Mouse (Mus musculus): ENCODE data around the gene D17Wsu92e.

D17Wsu92e gene

GRCm38 (mm10) chr17:27821407-27822338 is 1.2 kb upstream of the D17Wsu92e start:
- peak; percentile 29 to 43 for DNase-seq

DNA sequence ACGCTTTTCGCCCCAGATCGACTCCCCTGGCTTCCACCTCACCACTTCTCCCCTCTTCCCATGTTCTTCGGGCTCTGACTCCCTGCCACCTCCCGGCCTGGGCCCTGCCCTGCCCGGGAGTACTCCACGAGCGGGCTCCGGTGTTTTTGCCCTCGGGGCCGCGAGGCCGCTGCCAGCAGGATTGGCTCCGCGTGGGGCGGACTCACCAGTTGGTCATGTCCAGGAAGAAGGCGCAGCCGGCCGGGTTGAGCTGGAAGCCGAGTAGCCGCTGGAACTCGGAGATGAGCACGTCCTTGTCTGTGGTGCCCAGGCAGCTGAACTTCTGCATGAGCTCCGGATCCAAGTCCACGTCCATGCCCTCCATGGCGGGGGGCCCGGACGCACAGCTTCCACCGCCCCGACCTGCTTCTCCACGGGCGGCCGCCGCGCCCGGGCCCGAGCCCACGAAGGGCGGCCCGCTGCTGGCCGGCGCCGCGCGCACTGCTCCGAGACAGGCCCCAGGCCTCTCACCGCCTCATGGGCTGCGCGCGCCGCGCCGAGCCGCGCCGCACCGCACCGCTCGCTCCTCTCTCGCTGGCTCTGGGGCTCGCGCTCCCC is 379 bp downstream of the D17Wsu92e start:
- peak; percentile 59 to 61 for DNase-seq

DNA sequence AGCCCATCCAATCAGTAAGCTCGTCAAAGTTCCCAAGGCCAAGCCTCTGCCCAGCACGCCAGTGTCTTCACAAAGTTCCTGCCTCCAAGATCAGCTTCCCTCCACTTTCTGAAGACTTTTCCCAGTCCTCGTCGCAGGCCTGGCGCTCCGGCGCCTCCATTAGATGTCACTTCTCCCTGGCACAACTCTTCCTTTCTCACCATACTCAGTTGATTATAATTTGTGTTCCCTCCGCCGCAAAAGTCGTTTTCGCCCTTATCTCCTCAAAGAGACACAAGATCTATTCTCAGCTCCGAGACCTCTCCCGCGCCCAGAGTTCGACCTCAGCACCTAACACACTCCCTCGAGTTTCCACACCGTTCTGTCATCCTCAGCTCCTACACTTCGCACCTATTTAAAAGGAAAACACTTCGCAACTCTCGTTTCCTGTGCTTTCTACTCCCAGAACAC is 902 bp downstream of the D17Wsu92e start:
- peak in 1 of 2 experiments; percentile 22 for DNase-seq

GRCm38 (mm10) chr17:27819011-27819410 is 1.4 kb downstream of the D17Wsu92e start:
- no peak for DNase-seq

DNA sequence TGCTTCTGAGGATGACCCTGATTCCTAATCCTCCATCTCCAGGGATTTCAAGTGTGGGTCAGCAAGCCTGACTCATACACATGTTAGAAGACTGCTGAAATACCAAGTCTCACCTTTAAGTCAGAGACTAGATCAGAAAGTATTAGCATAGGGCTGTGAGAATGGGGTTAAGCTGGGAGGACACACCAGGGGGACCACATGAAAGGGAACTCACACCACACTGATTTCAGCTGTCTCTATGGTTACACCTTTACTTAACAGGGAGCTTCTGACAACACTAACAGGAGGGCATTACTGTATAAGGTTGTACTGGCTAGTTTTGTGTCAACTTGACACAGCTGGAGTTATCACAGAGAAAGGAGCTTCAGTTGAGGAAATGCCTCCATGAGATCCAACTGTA is 5.8 kb downstream of the D17Wsu92e start:
- no peak for DNase-seq

- no peak for DNase-seq
Measured at GRCm38 (mm10) chr17:27811980-27812379, 8.5 kb downstream of the D17Wsu92e start.

GRCm38 (mm10) chr17:27810569-27811331 is 9.7 kb downstream of the D17Wsu92e start:
- DNase-seq, result no peak

- no peak for DNase-seq
Measured at GRCm38 (mm10) chr17:27807542-27808078, 12.8 kb downstream of the D17Wsu92e start.

DNA sequence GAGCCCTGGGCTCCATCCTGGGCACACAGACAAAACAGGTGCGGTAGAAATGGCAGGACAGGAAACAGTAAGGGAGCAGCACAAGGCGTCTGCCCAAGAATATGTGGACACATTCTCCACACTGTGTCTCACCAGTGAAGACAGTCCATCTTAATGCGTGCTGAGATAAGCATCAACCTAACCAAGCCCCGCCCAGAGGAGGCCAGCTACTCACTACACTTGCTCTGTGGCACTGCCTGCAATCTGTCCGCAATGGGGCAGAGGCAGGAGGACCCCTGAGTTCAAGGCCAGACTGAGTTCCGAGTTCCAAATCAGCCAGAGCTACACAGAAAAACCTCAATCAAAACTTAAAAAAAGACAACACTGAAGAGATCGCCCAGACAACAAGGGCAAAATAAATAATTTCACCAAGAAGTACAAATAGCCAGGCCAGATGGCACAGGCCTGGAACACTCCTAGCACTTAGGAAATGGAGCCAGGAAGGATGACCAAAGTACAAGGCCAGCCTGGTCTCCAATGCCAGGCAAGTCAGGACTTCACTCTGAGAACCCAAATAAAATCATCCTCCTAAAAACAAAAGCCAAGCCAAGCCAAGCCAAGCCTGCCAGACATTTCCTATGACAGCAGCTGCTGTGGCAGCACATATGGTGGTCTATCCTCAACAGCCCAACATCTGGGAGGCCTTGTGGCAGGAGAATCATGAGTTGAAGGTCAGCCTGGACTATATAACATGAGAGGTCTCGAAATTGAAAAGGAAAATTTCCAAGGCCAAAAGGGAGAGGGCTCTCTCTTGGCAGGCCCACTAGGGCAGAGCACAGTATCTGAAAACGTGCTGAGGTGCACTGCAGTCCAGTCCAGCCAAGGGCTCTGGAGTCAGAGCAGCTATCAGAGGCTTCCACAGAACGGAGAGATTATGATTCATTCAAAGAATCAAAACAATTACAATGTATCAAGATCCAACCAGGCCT is 15.4 kb downstream of the D17Wsu92e start:
- DNase-seq, result peak; percentile 36 to 51

DNA sequence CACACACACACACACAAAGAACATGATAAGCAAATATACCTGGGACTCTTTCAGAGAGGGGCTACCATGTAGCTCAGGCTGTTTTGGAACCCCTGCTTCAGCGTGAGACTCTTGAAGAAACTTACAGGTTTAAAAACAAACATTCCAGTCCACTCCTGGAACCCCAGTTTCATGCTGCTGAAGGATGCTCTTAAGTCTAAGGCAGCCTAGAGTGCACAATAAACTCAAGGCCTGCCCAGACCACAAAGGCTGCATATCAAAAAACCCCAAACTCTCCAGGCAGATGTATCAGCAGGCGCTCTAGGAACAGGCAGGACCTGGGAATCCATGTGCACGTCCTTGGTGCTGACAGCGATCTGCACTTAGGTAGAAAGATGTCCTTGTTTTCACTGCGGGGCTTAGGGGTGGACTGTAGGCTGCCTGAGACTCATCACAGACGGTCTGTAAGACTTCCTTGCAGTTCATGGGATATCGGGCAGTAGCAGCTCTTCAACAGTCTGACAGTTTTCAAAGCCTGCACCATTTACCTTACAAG is 16.2 kb downstream of the D17Wsu92e start:
- no peak for DNase-seq

DNA sequence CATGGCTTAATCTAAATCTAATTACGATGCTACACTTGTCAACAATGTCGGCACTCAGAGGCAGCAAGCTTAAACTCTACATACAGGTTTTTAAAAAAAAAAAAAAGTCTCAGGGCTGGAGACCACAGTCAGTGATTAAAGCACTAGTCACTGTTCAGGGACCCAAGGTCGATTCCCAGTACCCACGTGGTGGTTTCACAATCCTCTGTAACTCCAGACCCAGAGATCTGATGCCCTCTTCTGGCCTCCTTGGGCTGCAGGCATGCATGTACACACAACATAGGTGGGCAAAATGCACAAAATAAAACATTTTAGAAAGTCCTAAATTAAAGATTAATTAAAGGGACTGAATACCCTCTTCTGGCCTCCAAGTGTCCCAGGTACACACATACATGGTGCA is 16.7 kb downstream of the D17Wsu92e start:
- DNase-seq, result no peak

GRCm38 (mm10) chr17:27800710-27801648 is 19.5 kb downstream of the D17Wsu92e start:
- no peak for DNase-seq

DNA sequence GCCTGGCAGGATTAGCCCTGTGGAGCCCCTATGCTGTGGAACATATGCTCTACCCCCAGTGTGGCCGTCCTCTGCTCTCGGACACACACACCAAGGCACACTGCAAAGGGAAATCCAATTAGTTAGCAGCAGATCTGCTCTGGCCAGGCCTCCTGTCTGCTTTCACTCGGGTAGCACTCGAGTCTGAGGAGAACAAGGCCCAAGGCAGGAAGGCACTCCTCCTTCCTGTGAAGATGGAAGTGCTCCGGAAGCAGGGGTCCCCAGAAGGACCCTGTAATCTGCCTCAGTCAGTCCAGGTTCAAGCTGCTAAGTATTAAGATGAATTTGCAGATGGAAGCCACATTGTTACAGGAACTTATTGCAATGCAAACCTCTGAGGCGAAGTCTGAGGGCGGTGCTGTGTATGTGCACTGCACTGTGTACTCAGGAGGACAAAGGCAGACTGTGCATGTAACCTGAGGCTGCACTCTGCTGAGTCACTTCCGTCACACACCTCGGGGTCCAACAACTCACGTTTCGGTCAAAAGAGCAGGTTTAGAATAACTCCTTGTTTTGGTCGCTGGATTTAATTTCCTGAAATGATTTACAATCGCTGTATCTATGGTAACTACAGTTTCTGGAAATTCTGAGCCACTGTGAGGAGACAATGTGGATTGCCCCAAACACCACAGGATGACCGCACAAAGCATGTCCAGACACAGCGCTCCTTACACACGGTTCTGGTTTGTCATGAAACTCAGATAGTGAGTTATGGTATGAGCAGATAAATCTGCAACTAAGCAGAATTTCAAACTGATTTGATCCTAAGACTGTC is 20.5 kb downstream of the D17Wsu92e start:
- DNase-seq, result no peak

GRCm38 (mm10) chr17:27797341-27797872 is 23.0 kb downstream of the D17Wsu92e start:
- peak; percentile 29 to 34 for DNase-seq

DNA sequence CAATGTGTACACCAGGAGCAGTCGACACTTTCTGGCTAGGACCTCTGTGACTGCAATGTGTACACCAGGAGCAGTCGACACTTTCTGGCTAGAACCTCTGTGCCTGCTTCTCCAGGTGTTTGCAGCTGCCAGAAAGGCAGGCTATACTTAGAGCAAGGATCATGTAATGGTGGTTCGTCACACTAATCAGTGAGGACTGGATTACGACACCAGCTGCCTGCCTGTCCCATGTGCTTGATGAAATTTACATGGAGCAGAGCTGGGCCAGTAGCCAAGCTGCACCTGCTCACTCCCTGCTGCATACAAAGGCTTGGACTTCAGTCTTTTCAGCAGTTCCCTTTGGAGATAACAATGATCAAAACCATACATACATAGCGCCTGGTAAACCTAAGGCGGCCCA is 23.7 kb downstream of the D17Wsu92e start:
- DNase-seq, result peak; percentile 68

DNA sequence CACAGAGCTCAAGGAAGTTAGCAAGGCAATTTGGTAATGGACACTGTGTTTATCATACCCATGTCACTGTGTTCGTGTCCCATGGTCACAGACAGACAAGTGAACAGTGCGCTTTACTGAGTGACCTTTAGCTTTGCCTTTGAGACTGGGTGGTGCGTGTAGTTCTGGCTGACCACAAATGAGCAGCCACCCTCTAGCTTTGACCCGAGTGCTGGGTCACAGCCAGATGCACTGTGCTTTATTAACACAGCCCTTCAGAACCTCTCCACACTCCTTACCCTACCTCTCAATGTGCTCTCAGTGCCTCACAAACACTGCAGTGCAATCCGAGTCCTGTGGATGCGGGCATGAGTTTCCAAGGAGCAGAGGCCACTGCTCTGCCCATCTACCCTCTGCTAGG is 27.3 kb downstream of the D17Wsu92e start:
- DNase-seq, result no peak

DNA sequence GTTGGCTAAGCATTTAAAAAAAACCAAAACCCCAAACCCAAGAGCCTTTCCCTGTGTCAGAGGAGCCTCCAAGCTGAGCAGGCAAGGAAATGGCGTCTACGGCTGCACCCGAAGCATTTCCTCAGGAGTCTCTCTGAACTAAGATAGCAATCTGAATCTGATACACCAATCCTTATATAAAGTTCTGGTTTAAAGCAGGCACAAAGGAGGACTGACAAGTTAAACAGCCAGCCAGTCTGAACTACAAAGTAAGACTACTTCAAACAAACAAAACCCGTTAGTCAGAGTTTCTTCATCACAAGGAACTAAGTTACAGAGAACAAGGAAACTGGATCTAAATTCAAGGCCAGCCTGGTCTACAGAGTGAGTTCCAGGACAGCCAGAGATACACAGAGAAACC is 27.9 kb downstream of the D17Wsu92e start:
- no peak for DNase-seq

- no peak for DNase-seq
Measured at GRCm38 (mm10) chr17:27791556-27791955, 28.9 kb downstream of the D17Wsu92e start.

DNA sequence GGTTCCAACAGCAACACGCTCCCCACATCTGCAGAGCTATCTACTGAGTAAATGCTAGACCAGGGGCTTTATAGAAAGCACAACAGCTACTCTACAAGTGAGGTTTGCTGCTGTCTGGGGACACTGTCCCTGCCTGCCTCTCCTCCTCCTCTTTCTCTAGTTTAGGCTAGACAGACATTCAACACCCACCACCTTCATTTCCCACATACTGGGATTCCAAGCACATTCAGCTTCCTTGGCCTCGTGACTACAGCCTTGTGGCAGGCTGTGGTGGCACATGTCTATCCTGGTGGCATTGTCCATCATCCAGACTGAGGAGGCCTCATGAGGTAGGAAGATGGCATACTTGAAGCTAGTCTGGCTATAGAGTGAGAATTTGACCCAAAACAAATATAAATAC is 29.5 kb downstream of the D17Wsu92e start:
- no peak for DNase-seq
